Mouse (Mus musculus): ENCODE data around the gene Gpatch2. TPM values are rescaled to one million over a fixed set of nuclear protein-coding genes. Genes with fewer than 3 reads are reported as not detected.

Gene Gpatch2
- polyA plus RNA-seq, 1 experiment from 2014 or later, result 21.1 TPM

DNA sequence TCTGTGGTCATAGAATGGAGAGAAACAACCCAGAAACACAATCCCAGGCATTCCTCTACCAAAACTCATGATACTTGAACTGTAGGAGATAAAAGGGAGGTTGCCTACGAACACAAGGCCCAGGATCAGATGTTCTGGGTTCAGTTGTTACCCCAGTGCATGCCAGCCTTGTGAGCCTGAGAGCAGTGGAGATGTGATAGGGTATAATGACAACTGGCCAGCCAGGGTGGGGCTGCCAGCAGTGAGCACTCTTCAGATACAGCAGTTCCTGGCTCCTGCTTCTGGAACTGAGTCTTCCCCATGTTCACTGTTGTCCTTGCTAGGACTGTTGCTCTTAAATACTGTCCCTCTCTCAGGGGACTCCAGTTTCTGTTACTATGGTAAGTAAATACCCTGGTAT, 98.0 kb downstream of the Gpatch2 start:
- no peaks in the 10 kb centered on the region for H3K36me3 ChIP-seq
- no peak overlapping the region for H3K27ac ChIP-seq
- H3K9me3 ChIP-seq (replicated peaks), result no peaks in the 10 kb centered on the region
- H3K4me2 ChIP-seq, result no peak overlapping the region
- no peak overlapping the region for H3K4me3 ChIP-seq (replicated peaks)
- H3K9ac ChIP-seq, result no peak overlapping the region
- no peak for ATAC-seq (replicated peaks; ENCODE audit: low FRiP score)
- H3K4me1 ChIP-seq, result no peaks in the 10 kb centered on the region
- WGBS, result 86% methylated on average over 1 of the region's 1 CpGs
- H3K27me3 ChIP-seq, result no peaks in the 10 kb centered on the region

- Histone ChIP-seq H3K27me3 (no peaks in the 10 kb centered on the region), H3K27ac (no peak overlapping the region), H3K36me3 (no peaks in the 10 kb centered on the region), H3K4me3 (replicated peaks) (no peak overlapping the region), H3K4me1 (no peaks in the 10 kb centered on the region), H3K9me3 (replicated peaks) (no peaks in the 10 kb centered on the region), H3K9ac (no peak overlapping the region), H3K4me2 (no peak overlapping the region)
- ATAC-seq (replicated peaks; ENCODE audit: low FRiP score), result no peak
- 68% methylated on average over 5 of the region's 5 CpGs for WGBS
Measured at GRCm38 (mm10) chr1:187313763-187314162, 98.5 kb downstream of the Gpatch2 start.

GRCm38 (mm10) chr1:187314516-187314915, 99.2 kb downstream of the Gpatch2 start:
- Histone ChIP-seq H3K4me1 (no peaks in the 10 kb centered on the region), H3K9me3 (replicated peaks) (no peaks in the 10 kb centered on the region), H3K4me2 (no peak overlapping the region), H3K27ac (no peak overlapping the region), H3K9ac (no peak overlapping the region), H3K36me3 (no peaks in the 10 kb centered on the region), H3K4me3 (replicated peaks) (no peak overlapping the region), H3K27me3 (no peaks in the 10 kb centered on the region)
- no peak for ATAC-seq (replicated peaks; ENCODE audit: low FRiP score)

GRCm38 (mm10) chr1:187315821-187316220, 100.5 kb downstream of the Gpatch2 start:
- no peaks in the 10 kb centered on the region for H3K9me3 ChIP-seq (replicated peaks)
- no peaks in the 10 kb centered on the region for H3K27me3 ChIP-seq
- H3K27ac ChIP-seq, result no peak overlapping the region
- no peak overlapping the region for H3K4me3 ChIP-seq (replicated peaks)
- no peaks in the 10 kb centered on the region for H3K36me3 ChIP-seq
- H3K4me1 ChIP-seq, result no peaks in the 10 kb centered on the region
- H3K9ac ChIP-seq, result no peak overlapping the region
- 85% methylated on average over 2 of the region's 2 CpGs for WGBS
- ATAC-seq (replicated peaks; ENCODE audit: low FRiP score), result no peak
- no peak overlapping the region for H3K4me2 ChIP-seq

- no peak overlapping the region for H3K9ac ChIP-seq
- ATAC-seq (replicated peaks; ENCODE audit: low FRiP score), result no peak
Measured at GRCm38 (mm10) chr1:187316555-187316954, 101.2 kb downstream of the Gpatch2 start.

DNA sequence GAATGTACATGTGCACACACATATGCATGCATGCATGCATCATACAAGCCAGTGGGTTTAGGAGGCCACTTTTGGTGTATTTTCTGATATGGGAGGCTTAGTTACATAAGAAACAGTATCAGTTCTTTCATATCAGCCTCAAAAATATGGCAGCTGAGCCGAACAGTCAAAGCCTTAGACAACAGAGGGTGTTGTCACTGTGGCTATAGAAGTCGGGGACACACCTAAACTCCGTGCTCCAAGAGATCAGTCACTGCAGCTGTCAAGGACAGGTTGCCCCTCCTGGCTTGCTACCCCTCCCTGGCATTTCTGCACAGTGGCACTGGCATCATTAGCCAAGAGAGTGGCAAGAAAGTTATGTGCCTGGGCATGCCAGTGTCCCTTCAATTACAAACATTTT, 106.5 kb downstream of the Gpatch2 start:
- no peak overlapping the region for H3K4me3 ChIP-seq (replicated peaks)
- no peak for ATAC-seq (replicated peaks; ENCODE audit: low FRiP score)
- H3K9ac ChIP-seq, result no peak overlapping the region
- H3K9me3 ChIP-seq (replicated peaks), result no peaks in the 10 kb centered on the region
- H3K4me2 ChIP-seq, result no peak overlapping the region
- no peaks in the 10 kb centered on the region for H3K36me3 ChIP-seq
- H3K27ac ChIP-seq, result no peak overlapping the region
- no peaks in the 10 kb centered on the region for H3K4me1 ChIP-seq
- WGBS, result 89% methylated on average over 3 of the region's 3 CpGs
- H3K27me3 ChIP-seq, result no peaks in the 10 kb centered on the region

More at GRCm38 (mm10) chr1:187316555-187316954, 101.2 kb downstream of the Gpatch2 start:
- no peaks in the 10 kb centered on the region for H3K9me3 ChIP-seq (replicated peaks)
- H3K4me1 ChIP-seq, result no peaks in the 10 kb centered on the region
- no peak overlapping the region for H3K4me2 ChIP-seq
- WGBS, result 87% methylated on average over 8 of the region's 8 CpGs
- H3K27ac ChIP-seq, result no peak overlapping the region
- H3K4me3 ChIP-seq (replicated peaks), result no peak overlapping the region
- H3K36me3 ChIP-seq, result no peaks in the 10 kb centered on the region
- no peaks in the 10 kb centered on the region for H3K27me3 ChIP-seq

GRCm38 (mm10) chr1:187322505-187323208, 107.3 kb downstream of the Gpatch2 start:
- H3K27ac ChIP-seq, result no peak overlapping the region
- WGBS, result 81% methylated on average over 8 of the region's 8 CpGs

GRCm38 (mm10) chr1:187323209-187323589, 107.9 kb downstream of the Gpatch2 start:
- Histone ChIP-seq H3K4me2 (no peak overlapping the region), H3K4me1 (no peaks in the 10 kb centered on the region), H3K9ac (no peak overlapping the region), H3K4me3 (replicated peaks) (no peak overlapping the region), H3K27me3 (no peaks in the 10 kb centered on the region), H3K36me3 (no peaks in the 10 kb centered on the region), H3K27ac (no peak overlapping the region), H3K9me3 (replicated peaks) (no peaks in the 10 kb centered on the region)
- no peak for ATAC-seq (replicated peaks; ENCODE audit: low FRiP score)
- WGBS, result 83% methylated on average over 1 of the region's 1 CpGs

More at GRCm38 (mm10) chr1:187322505-187323208, 107.3 kb downstream of the Gpatch2 start:
- Histone ChIP-seq H3K4me3 (replicated peaks) (no peak overlapping the region), H3K27me3 (no peaks in the 10 kb centered on the region), H3K4me1 (no peaks in the 10 kb centered on the region), H3K9ac (no peak overlapping the region), H3K36me3 (no peaks in the 10 kb centered on the region), H3K4me2 (no peak overlapping the region), H3K9me3 (replicated peaks) (no peaks in the 10 kb centered on the region)
- no peak for ATAC-seq (replicated peaks; ENCODE audit: low FRiP score)

GRCm38 (mm10) chr1:187342551-187342950, 127.2 kb downstream of the Gpatch2 start:
- Histone ChIP-seq H3K27ac (no peak overlapping the region), H3K9ac (no peak overlapping the region), H3K4me2 (no peak overlapping the region), H3K27me3 (no peaks in the 10 kb centered on the region), H3K9me3 (replicated peaks) (no peaks in the 10 kb centered on the region), H3K36me3 (peaks cover 13% of the 10 kb centered on the region), H3K4me3 (replicated peaks) (no peak overlapping the region), H3K4me1 (no peaks in the 10 kb centered on the region)
- 41% methylated on average over 2 of the region's 2 CpGs for WGBS
- no peak for ATAC-seq (replicated peaks; ENCODE audit: low FRiP score)

- Histone ChIP-seq H3K27ac (no peak overlapping the region), H3K4me1 (no peaks in the 10 kb centered on the region), H3K4me2 (no peak overlapping the region), H3K4me3 (replicated peaks) (no peak overlapping the region), H3K9ac (no peak overlapping the region), H3K9me3 (replicated peaks) (no peaks in the 10 kb centered on the region), H3K36me3 (peaks cover 32% of the 10 kb centered on the region), H3K27me3 (no peaks in the 10 kb centered on the region)
- ATAC-seq (replicated peaks; ENCODE audit: low FRiP score), result no peak
- 85% methylated on average over 5 of the region's 5 CpGs for WGBS
Measured at GRCm38 (mm10) chr1:187345156-187345555, 129.8 kb downstream of the Gpatch2 start.

- no peak for ATAC-seq (replicated peaks; ENCODE audit: low FRiP score)
- H3K4me3 ChIP-seq (replicated peaks), result no peak overlapping the region
- no peak overlapping the region for H3K27ac ChIP-seq
- no peaks in the 10 kb centered on the region for H3K27me3 ChIP-seq
- peaks cover 38% of the 10 kb centered on the region for H3K36me3 ChIP-seq
- H3K9me3 ChIP-seq (replicated peaks), result no peaks in the 10 kb centered on the region
- no peak overlapping the region for H3K9ac ChIP-seq
- no peaks in the 10 kb centered on the region for H3K4me1 ChIP-seq
- no peak overlapping the region for H3K4me2 ChIP-seq
- 93% methylated on average over 11 of the region's 11 CpGs for WGBS
Measured at GRCm38 (mm10) chr1:187346923-187347322, 131.6 kb downstream of the Gpatch2 start.

GRCm38 (mm10) chr1:187347606-187348005, 132.3 kb downstream of the Gpatch2 start:
- no peaks in the 10 kb centered on the region for H3K4me1 ChIP-seq
- no peaks in the 10 kb centered on the region for H3K27me3 ChIP-seq
- no peak overlapping the region for H3K4me3 ChIP-seq (replicated peaks)
- H3K4me2 ChIP-seq, result no peak overlapping the region
- peaks cover 38% of the 10 kb centered on the region for H3K36me3 ChIP-seq
- 87% methylated on average over 6 of the region's 6 CpGs for WGBS
- no peaks in the 10 kb centered on the region for H3K9me3 ChIP-seq (replicated peaks)
- H3K9ac ChIP-seq, result no peak overlapping the region
- H3K27ac ChIP-seq, result no peak overlapping the region
- no peak for ATAC-seq (replicated peaks; ENCODE audit: low FRiP score)
